ENCODE assay signal across 26 mouse cellular contexts in genomic region chr6:84315175-84315912, GRCm38 (mm10).
DNase-seq lines count a peak whose midpoint lies in the region; ATAC-seq lines count a peak whose summit lies in the region.
"Had no signal": no experiment of that assay in that cellular context is flagged by ENCODE, and none has a peak within 500 bp of the region (broad histone marks: within the 10 kb centered on the region; RNA-seq: fewer than 3 reads in every experiment).

No protein-coding gene starts in this region.

- ATAC-seq in common myeloid progenitor, adult 5-6 weeks (replicated peaks; ENCODE audit: low read depth, poor library complexity, severe bottlenecking) = peak; percentile 88
- peak; percentile 92 for ATAC-seq in granulocyte monocyte progenitor cell, adult 5-6 weeks (replicated peaks; ENCODE audit: poor library complexity, severe bottlenecking)
- peak; percentile 52; the same call in 1 of the 2 replicates for ATAC-seq in megakaryocyte, adult 5-6 weeks (ENCODE audit: poor library complexity, severe bottlenecking)
- ATAC-seq: intestine, embryonic 15.5 days; midbrain, embryonic 16.5 days; Patski had no signal

- peak; percentile 49 for DNase-seq in 3T3-L1 (ENCODE audit: low read depth, low spot score)
- no peak for DNase-seq in adrenal gland, adult 18-20 months (ENCODE audit: low spot score in 2 of 2)
- DNase-seq in right cerebral cortex, adult 18-20 months = no peak
- no peak for DNase-seq in cerebellum, adult 8-10 months
- no peak for DNase-seq in layer of hippocampus, adult 11-12 months (ENCODE audit: low spot score)
- DNase-seq: adrenal gland, postnatal 14 days; cerebellum, adult 18-20 months; cerebellum, postnatal 25 days; embryo, embryonic 11 days; gastrocnemius, adult 2 months; gastrocnemius, postnatal 36 days; heart, adult 2 months; heart, postnatal 4 days; kidney, adult 2 months; kidney, postnatal 36 days; left cerebral cortex, postnatal 4 days; liver; lung, adult 2 months; lung, postnatal 10 days; right cerebral cortex, postnatal 25 days had no signal
